Mouse (Mus musculus): ENCODE results near the gene Ampd3.

The Ampd3 gene

GRCm38 (mm10) chr7:110834522-110834921 lies 66.5 kb downstream of the Ampd3 start:
- DNase-seq (ENCODE audit: extremely low read depth, low read depth) = no peak

- peak; percentile 59 for DNase-seq (ENCODE audit: extremely low read depth, low read depth)
Measured at GRCm38 (mm10) chr7:110840332-110840731, 72.3 kb downstream of the Ampd3 start.

GRCm38 (mm10) chr7:110843916-110844874 lies 76.2 kb downstream of the Ampd3 start, which contains the start of gene Rnf141:
TSS of gene Rnf141 (minus strand) at chr7:110844457.
- peak; percentile 79 for DNase-seq (ENCODE audit: extremely low read depth, low read depth)

- DNase-seq (ENCODE audit: extremely low read depth, low read depth) = no peak
Measured at GRCm38 (mm10) chr7:110847321-110847720, 79.3 kb downstream of the Ampd3 start.

GRCm38 (mm10) chr7:110848371-110848770 lies 80.4 kb downstream of the Ampd3 start:
- no peak for DNase-seq (ENCODE audit: extremely low read depth, low read depth)

GRCm38 (mm10) chr7:110851541-110852203 lies 83.7 kb downstream of the Ampd3 start:
- no peak for DNase-seq (ENCODE audit: extremely low read depth, low read depth)

GRCm38 (mm10) chr7:110853611-110854010 lies 85.6 kb downstream of the Ampd3 start:
- no peak for DNase-seq (ENCODE audit: extremely low read depth, low read depth)

- no peak for DNase-seq (ENCODE audit: extremely low read depth, low read depth)
Measured at GRCm38 (mm10) chr7:110854519-110854918, 86.5 kb downstream of the Ampd3 start.

- no peak for DNase-seq (ENCODE audit: extremely low read depth, low read depth)
Measured at GRCm38 (mm10) chr7:110854927-110855546, 87.0 kb downstream of the Ampd3 start.

GRCm38 (mm10) chr7:110855604-110856003 lies 87.6 kb downstream of the Ampd3 start:
- DNase-seq (ENCODE audit: extremely low read depth, low read depth) = no peak

- DNase-seq (ENCODE audit: extremely low read depth, low read depth) = peak; percentile 43
Measured at GRCm38 (mm10) chr7:110860129-110860528, 92.1 kb downstream of the Ampd3 start.

All from MEL-GATA-1-ER (cell line).